Mouse (Mus musculus) stomach, postnatal 0 days (tissue): Measurements from ENCODE around the gene Cactin.

Source experiments
- CTCF ChIP-seq: IDR thresholded peaks from 2 replicates; pipeline ENCODE4 v1.5.1; 2016; ENCODE audit warnings: antibody characterized with exemption, low read depth, mild to moderate bottlenecking, moderate library complexity
- EP300 ChIP-seq: optimal IDR thresholded peaks from 2 replicates; pipeline ENCODE3; 2016; ENCODE audit warnings: antibody characterized with exemption

- TF ChIP-seq EP300 (no peak), CTCF (no peak)
These were observed 5.3 kb upstream of the Cactin start for GRCm38 (mm10) chr10:81315587-81315986.
